ENCODE assay signal across 16 mouse cellular contexts in the genomic region with DNA sequence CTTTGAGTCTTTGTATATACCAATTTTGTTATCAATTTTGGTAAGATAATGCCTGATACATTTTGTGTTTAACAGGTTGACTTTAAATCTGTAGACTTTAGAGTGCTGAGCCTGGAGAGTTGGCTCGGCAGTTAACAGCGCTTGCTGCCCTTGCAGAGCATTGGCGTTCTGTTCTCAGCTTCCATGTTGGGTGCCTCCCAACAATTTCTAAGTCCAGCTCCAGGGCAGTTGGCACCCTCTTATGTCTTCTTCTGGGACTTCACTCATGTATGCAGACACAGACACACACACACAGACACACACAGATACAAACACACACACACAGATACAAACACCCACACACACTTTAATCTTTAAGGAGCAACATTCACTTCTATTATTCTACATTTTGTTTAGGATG.
"Had no signal": no experiment of that assay in that cellular context is flagged by ENCODE, and none has a peak within 500 bp of the region (broad histone marks: within the 10 kb centered on the region; RNA-seq: fewer than 3 reads in every experiment).

No protein-coding gene starts in this region.

- H3K4me3 ChIP-seq: neural tube, embryonic 13.5 days; neural tube, embryonic 15.5 days; stomach, embryonic 15.5 days had no signal

- H3K27ac ChIP-seq: neural tube, embryonic 13.5 days; neural tube, embryonic 15.5 days; stomach, embryonic 15.5 days; stomach, postnatal 0 days had no signal

- DNase-seq: retina, postnatal 1 day; right cerebral cortex, adult 18-20 months; right cerebral cortex, postnatal 14 days; right cerebral cortex, postnatal 25 days; right cerebral cortex, postnatal 4 days; spleen, adult 18-20 months; thymus, adult 18-20 months; thymus, adult 2 months; thymus, postnatal 14 days; thymus, postnatal 25 days; thymus, postnatal 36 days; thymus, postnatal 4 days had no signal
